In the genomic region with DNA sequence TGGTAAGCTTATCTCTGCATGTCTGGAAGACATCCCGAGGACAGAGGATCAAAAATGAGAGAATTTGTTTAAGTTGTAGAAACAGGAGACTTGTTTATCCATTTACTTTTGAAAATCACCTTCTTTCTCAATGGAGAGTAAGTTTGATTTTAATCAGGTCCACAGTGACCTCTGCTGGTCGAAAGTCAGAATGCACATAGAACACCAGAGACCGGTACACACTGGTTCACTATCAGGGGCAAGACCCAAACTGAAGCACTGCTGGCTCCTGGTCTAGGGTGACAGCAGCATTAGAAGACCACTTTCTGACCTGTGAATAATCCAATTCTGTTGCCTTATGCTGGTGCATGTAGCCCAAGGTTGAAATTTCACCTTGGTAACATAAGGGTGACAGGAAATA, we compare ENCODE assay signal across 9 mouse cellular contexts. TPM values are rescaled to one million over a fixed set of nuclear protein-coding genes. Genes with fewer than 3 reads are reported as not detected.
A peak's percentile ranks its signal among the peaks of the same experiment; 100 is the strongest.
DNase-seq lines count a peak whose midpoint lies in the region; TF ChIP-seq lines count a peak whose summit lies in the region.
"Had no signal": no experiment of that assay in that cellular context is flagged by ENCODE, and none has a peak within 500 bp of the region (broad histone marks: within the 10 kb centered on the region; RNA-seq: fewer than 3 reads in every experiment).

No protein-coding gene starts in this region.

- H3K9me3 ChIP-seq in limb, embryonic 10.5 days (replicated peaks): no peaks in the 10 kb centered on the region

- peak; percentile 59 for TF ChIP-seq CTCF in kidney, adult 2 months (conservative IDR thresholded peaks at IDR 0.05; ENCODE audit: insufficient read depth, insufficient read length, low read depth, low read length)

- H3K4me3 ChIP-seq in kidney, adult 2 months (ENCODE audit: insufficient read depth, low read depth, low read length): no peak overlapping the region
- no peak overlapping the region for H3K4me3 ChIP-seq in limb, embryonic 10.5 days
- H3K4me3 ChIP-seq: erythroblast, embryonic 14.5 days had no signal

- 3% methylated on average over 3 of the region's 3 CpGs for WGBS in kidney, adult 2 months
- WGBS in limb, embryonic 10.5 days: 9% methylated on average over 3 of the region's 3 CpGs

- H3K36me3 ChIP-seq in kidney, adult 2 months (ENCODE audit: control insufficient read depth, insufficient read depth, low read length): no peaks in the 10 kb centered on the region; the same call in 1 of the 2 replicates
- H3K36me3 ChIP-seq in limb, embryonic 10.5 days: no peaks in the 10 kb centered on the region

- TF ChIP-seq POLR2A in kidney, adult 2 months (IDR thresholded peaks at IDR 0.05; ENCODE audit: low read depth, low read length): no peak

- H3K4me1 ChIP-seq in kidney, adult 2 months (ENCODE audit: control insufficient read depth, insufficient read depth, low read length): no peaks in the 10 kb centered on the region
- H3K4me1 ChIP-seq in limb, embryonic 10.5 days: no peaks in the 10 kb centered on the region

- H3K27ac ChIP-seq in kidney, adult 2 months (ENCODE audit: insufficient read depth, low read depth, low read length): no peak overlapping the region
- H3K27ac ChIP-seq in limb, embryonic 10.5 days: no peak overlapping the region

- no peaks in the 10 kb centered on the region for H3K27me3 ChIP-seq in kidney, adult 2 months (replicated peaks; ENCODE audit: control insufficient read depth, insufficient read depth, low read length)
- H3K27me3 ChIP-seq in limb, embryonic 10.5 days (ENCODE audit: low read depth, poor library complexity, severe bottlenecking): no peaks in the 10 kb centered on the region

- peak; percentile 67 for DNase-seq in A20 (ENCODE audit: low read depth, low spot score)
- peak; percentile 27 for DNase-seq in T-cell, adult 2 months (ENCODE audit: low spot score)
- peak; percentile 32 for DNase-seq in cerebellum, adult 9-11 months
- DNase-seq in frontal cortex, postnatal 25 days (ENCODE audit: low spot score in 2 of 2): peak; percentile 66 to 69
- DNase-seq in kidney, adult 2 months: peak; percentile 69
- DNase-seq in limb, embryonic 10.5 days (ENCODE audit: low spot score): peak; percentile 80
- peak; percentile 36 to 45 for DNase-seq in natural killer cell, adult 2 months (ENCODE audit: low spot score in 2 of 2)
- peak; percentile 87 for DNase-seq in testis, postnatal 10 days (ENCODE audit: low spot score)

RNA-seq across cellular contexts. Expression of gene Dut, which starts 32.4 kb away (rescaled TPM):
- 15.8 and 21.4 TPM in 2 replicates for polyA plus RNA-seq in kidney, adult 2 months (2012; rRNA removed)
- polyA plus RNA-seq in limb, embryonic 10.5 days (2016; fragmentation: Nextera tagmentation; extraction: Ambion mirVana): 257 and 309 TPM in 2 replicates

Comparison
In these comparisons a context has a peak if more than half of its experiments do, and no peak if none do; other contexts are left out.
1. DNase-seq: peak in every context shown above with its lines; median percentile 87 in testis, postnatal 10 days; 80 in limb, embryonic 10.5 days; 69 in kidney, adult 2 months; 68 in frontal cortex, postnatal 25 days; 67 in A20; 40 in natural killer cell, adult 2 months; 32 in cerebellum, adult 9-11 months; 27 in T-cell, adult 2 months.
2. RNA of gene Dut, which starts 32.4 kb away (polyA plus RNA-seq): 257 to 309 TPM in limb, embryonic 10.5 days; 15.8 to 21.4 TPM in kidney, adult 2 months; every median in the first group is over 10 times any median in the second.